Mouse (Mus musculus) heart, embryonic 12.5 days (tissue): ENCODE measurements around the gene Vamp3. TPM values are rescaled to one million over a fixed set of nuclear protein-coding genes. Genes with fewer than 3 reads are reported as not detected.

Experiments used
- ATAC-seq: fragments of 200-750 bp; cut with Nextera tagmentation; 2 replicates; pipeline ENCODE4 v1.8.0; 2017; ENCODE audit warnings: moderate TSS enrichment, moderate library complexity; ENCODE audit not compliant: insufficient number of reproducible peaks, low FRiP score
- H3K27ac ChIP-seq: fragments of 300-500 bp; sonication (generic); 2 replicates; pipeline ENCODE4 v1.5.1; 2016; ENCODE audit warnings: mild to moderate bottlenecking, moderate library complexity; ENCODE audit not compliant: poor library complexity, severe bottlenecking
- H3K27me3 ChIP-seq: fragments of 300-500 bp; sonication (generic); replicated peaks from 2 replicates; pipeline ENCODE4 v1.6.1; 2016; ENCODE audit warnings: mild to moderate bottlenecking, moderate library complexity
- H3K36me3 ChIP-seq: fragments of 300-500 bp; sonication (generic); 2 replicates; pipeline ENCODE4 v1.6.1; 2016; ENCODE audit warnings: mild to moderate bottlenecking, moderate library complexity
- H3K4me1 ChIP-seq: fragments of 300-500 bp; sonication (generic); replicated peaks from 2 replicates; pipeline ENCODE4 v1.6.1; 2016; ENCODE audit warnings: mild to moderate bottlenecking
- H3K4me2 ChIP-seq: fragments of 300-500 bp; sonication (generic); 2 replicates; pipeline ENCODE4 v1.6.1; 2016; ENCODE audit warnings: mild to moderate bottlenecking, moderate library complexity
- H3K4me3 ChIP-seq: fragments of 300-500 bp; sonication (generic); 2 replicates; pipeline ENCODE4 v1.5.1; 2016; ENCODE audit warnings: mild to moderate bottlenecking
- H3K9ac ChIP-seq: fragments of 300-500 bp; sonication (generic); 2 replicates; pipeline ENCODE4 v1.6.1; 2016; ENCODE audit warnings: mild to moderate bottlenecking, moderate library complexity
- H3K9me3 ChIP-seq: fragments of 300-500 bp; sonication (generic); replicated peaks from 2 replicates; pipeline ENCODE4 v1.6.1; 2016; ENCODE audit warnings: mild to moderate bottlenecking, moderate library complexity
- WGBS: fragments of 180-500 bp; shearing (Covaris S2); methylation state at CpG from one replicate; pipeline ENCODE4 v1.1.7; 2016; 5-methylcytosine and 5-hydroxymethylcytosine counted together
- polyA plus RNA-seq: library from polyadenylated mRNA; unstranded; fragments of >200 nt; fragmentation: Nextera tagmentation; extraction: Ambion mirVana; gene quantifications from 2 replicates; pipeline ENCODE4 v1.2.1, GENCODE M21; 2016

Gene Vamp3
- polyA plus RNA-seq, 1 experiment from 2014 or later = 100 TPM

DNA sequence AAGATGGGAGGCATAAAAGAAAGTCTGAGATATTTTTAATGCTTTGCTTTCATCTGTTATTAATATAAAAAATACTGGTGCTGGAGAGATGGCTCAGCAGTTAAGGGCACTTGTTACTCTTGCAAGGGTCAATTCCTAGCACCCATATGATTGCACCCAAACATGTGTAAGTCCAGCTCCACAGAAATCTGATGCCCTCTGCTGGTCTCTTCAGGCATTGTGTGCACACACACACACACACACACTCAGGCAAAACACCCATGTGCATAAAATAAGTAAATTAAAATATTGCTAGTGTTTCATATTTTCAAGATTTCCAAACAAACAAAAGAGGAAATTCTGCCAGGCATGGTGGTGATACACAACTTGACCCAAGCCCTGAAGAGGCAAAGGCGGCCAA lies 29.6 kb upstream of the Vamp3 start:
- Histone ChIP-seq H3K27me3 (no peaks in the 10 kb centered on the region), H3K4me3 (no peak overlapping the region), H3K9me3 (no peaks in the 10 kb centered on the region), H3K4me1 (peaks cover 68% of the 10 kb centered on the region), H3K27ac (no peak overlapping the region), H3K36me3 (peaks cover 38% of the 10 kb centered on the region), H3K9ac (no peak overlapping the region), H3K4me2 (no peak overlapping the region)
- no peak for ATAC-seq
- WGBS = 97% methylated on average over 1 of the region's 1 CpGs

GRCm38 (mm10) chr4:151083027-151083426 lies 25.3 kb upstream of the Vamp3 start:
- Histone ChIP-seq H3K4me3 (no peak overlapping the region), H3K27ac (peak overlapping the region; percentile 91), H3K36me3 (peaks cover 64% of the 10 kb centered on the region), H3K4me2 (no peak overlapping the region), H3K9me3 (no peaks in the 10 kb centered on the region), H3K27me3 (no peaks in the 10 kb centered on the region), H3K9ac (no peak overlapping the region), H3K4me1 (peaks cover 34% of the 10 kb centered on the region)
- WGBS = 37% methylated on average over 5 of the region's 5 CpGs
- no peak for ATAC-seq

DNA sequence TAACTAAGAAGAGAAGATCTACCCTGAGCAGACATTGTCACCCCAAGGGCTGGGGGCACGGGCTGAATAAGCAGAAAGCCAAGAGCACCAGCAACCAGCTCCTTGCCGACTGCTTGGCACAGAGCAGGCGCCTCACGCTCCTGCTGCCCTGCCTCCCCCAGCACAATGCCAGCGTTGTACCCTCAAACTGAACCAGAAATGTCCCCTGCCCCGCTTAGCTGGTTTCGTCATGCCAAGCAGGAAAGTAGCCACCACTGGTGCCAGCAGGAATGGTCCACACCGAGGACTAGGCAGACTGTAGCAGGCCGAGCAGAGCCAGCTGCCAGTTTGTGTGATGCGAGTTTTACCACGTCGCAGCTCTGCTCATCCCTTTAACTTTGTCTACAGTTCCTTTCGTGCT lies 24.2 kb upstream of the Vamp3 start:
- no peak overlapping the region for H3K9ac ChIP-seq
- H3K27ac ChIP-seq = peak overlapping the region; percentile 91; the same call in 1 of the 2 replicates
- no peak for ATAC-seq

DNA sequence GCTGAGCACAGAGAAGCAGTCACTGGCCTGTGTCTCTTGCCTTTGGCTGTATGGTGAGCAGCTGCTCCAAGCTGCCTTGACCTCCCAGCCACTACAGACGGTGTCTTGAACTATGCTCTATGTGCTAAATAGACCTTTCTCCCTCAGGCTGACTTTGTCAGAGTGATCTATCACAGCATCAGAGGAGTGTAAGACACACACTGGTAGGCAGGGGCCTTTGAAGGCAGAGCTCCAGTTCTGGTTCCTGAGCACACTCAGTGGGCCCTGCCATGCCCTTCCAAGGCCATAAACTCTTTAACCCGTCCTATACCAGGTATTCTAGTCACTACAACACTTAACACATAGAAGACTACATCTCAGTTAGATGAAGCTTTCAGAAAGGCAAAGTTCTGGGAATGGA lies 23.6 kb upstream of the Vamp3 start:
- WGBS = 76% methylated on average over 2 of the region's 2 CpGs
- H3K4me1 ChIP-seq = peaks cover 34% of the 10 kb centered on the region
- no peak for ATAC-seq

More for the DNA sequence above, 24.2 kb upstream of the Vamp3 start:
- Histone ChIP-seq H3K27me3 (no peaks in the 10 kb centered on the region), H3K9me3 (no peaks in the 10 kb centered on the region), H3K4me3 (no peak overlapping the region), H3K36me3 (peaks cover 65% of the 10 kb centered on the region), H3K4me1 (peaks cover 34% of the 10 kb centered on the region), H3K4me2 (no peak overlapping the region)
- WGBS = 88% methylated on average over 13 of the region's 13 CpGs

DNA sequence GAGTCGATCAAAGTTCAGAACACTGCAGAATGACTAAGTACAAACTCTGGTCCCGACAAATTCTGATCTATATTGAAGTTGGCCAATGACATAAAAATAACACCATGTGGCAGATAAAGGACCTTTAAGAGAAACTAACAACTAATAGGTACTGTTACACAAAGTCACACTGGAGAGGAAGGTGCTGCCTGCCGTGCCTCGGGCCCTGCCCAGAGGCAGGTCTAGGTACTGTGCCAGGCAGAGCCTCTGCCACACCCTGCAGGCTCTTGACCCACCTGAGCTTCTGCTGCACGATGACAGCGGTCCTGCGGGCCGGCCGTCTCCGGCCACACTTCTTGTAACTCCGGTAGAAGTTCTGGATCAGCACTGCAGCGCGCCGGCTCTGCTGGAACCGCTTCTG lies 17.1 kb upstream of the Vamp3 start:
- WGBS = 93% methylated on average over 15 of the region's 15 CpGs
- H3K4me2 ChIP-seq = no peak overlapping the region

More for the DNA sequence above, 23.6 kb upstream of the Vamp3 start:
- H3K9ac ChIP-seq = no peak overlapping the region
- H3K4me3 ChIP-seq = no peak overlapping the region
- no peak overlapping the region for H3K27ac ChIP-seq
- no peaks in the 10 kb centered on the region for H3K27me3 ChIP-seq
- no peaks in the 10 kb centered on the region for H3K9me3 ChIP-seq
- H3K36me3 ChIP-seq = peaks cover 69% of the 10 kb centered on the region
- no peak overlapping the region for H3K4me2 ChIP-seq

GRCm38 (mm10) chr4:151073108-151073744 lies 15.5 kb upstream of the Vamp3 start:
- no peak overlapping the region for H3K4me3 ChIP-seq
- no peak overlapping the region for H3K9ac ChIP-seq
- WGBS = 53% methylated on average over 13 of the region's 13 CpGs
- H3K4me2 ChIP-seq = no peak overlapping the region
- ATAC-seq = no peak
- H3K27me3 ChIP-seq = no peaks in the 10 kb centered on the region
- peaks cover 82% of the 10 kb centered on the region for H3K36me3 ChIP-seq
- no peak overlapping the region for H3K27ac ChIP-seq
- no peaks in the 10 kb centered on the region for H3K9me3 ChIP-seq
- H3K4me1 ChIP-seq = no peaks in the 10 kb centered on the region

More for the DNA sequence above, 17.1 kb upstream of the Vamp3 start:
- Histone ChIP-seq H3K27ac (no peak overlapping the region), H3K4me3 (no peak overlapping the region), H3K9me3 (no peaks in the 10 kb centered on the region), H3K27me3 (no peaks in the 10 kb centered on the region), H3K9ac (no peak overlapping the region), H3K4me1 (no peaks in the 10 kb centered on the region), H3K36me3 (peaks cover 86% of the 10 kb centered on the region)
- no peak for ATAC-seq

DNA sequence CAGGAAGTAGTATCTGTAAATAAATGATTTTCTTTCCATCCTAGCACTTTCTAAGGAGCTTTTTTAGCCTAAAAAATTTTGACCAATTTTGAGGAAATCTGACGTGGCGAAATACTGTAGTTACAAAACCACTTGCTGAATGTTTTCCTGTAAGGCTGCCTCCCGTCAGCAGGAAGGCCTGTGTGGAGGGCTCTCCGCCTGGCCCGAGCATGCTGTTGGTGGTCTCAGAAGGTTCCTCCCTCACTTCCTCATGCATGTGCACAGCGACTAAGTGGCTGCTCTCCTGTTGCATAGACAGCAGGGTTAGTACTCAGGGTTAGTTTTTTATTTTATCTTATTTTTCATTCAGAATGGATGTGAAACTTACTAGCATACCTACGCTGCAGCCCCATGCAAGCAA lies 13.2 kb upstream of the Vamp3 start:
- ATAC-seq = no peak

GRCm38 (mm10) chr4:151068751-151069150 lies 11.0 kb upstream of the Vamp3 start:
- 68% methylated on average over 4 of the region's 4 CpGs for WGBS
- H3K9ac ChIP-seq = no peak overlapping the region

More for the DNA sequence above, 13.2 kb upstream of the Vamp3 start:
- Histone ChIP-seq H3K27me3 (no peaks in the 10 kb centered on the region), H3K4me2 (no peak overlapping the region), H3K9ac (no peak overlapping the region), H3K36me3 (peaks cover 78% of the 10 kb centered on the region), H3K4me3 (no peak overlapping the region), H3K4me1 (no peaks in the 10 kb centered on the region), H3K27ac (no peak overlapping the region), H3K9me3 (no peaks in the 10 kb centered on the region)
- WGBS = 79% methylated on average over 7 of the region's 7 CpGs

GRCm38 (mm10) chr4:151059566-151059965 lies 1.8 kb upstream of the Vamp3 start:
- Histone ChIP-seq H3K9me3 (no peaks in the 10 kb centered on the region), H3K4me3 (no peak overlapping the region), H3K27me3 (no peaks in the 10 kb centered on the region), H3K4me2 (no peak overlapping the region), H3K27ac (no peak overlapping the region), H3K4me1 (peaks cover 10% of the 10 kb centered on the region), H3K36me3 (peaks cover 24% of the 10 kb centered on the region), H3K9ac (no peak overlapping the region)
- ATAC-seq = no peak
- 93% methylated on average over 4 of the region's 4 CpGs for WGBS

More at GRCm38 (mm10) chr4:151068751-151069150, 11.0 kb upstream of the Vamp3 start:
- peaks cover 61% of the 10 kb centered on the region for H3K36me3 ChIP-seq
- no peak for ATAC-seq
- H3K9me3 ChIP-seq = no peaks in the 10 kb centered on the region
- H3K4me1 ChIP-seq = no peaks in the 10 kb centered on the region
- H3K4me3 ChIP-seq = no peak overlapping the region
- H3K4me2 ChIP-seq = no peak overlapping the region
- no peak overlapping the region for H3K27ac ChIP-seq
- no peaks in the 10 kb centered on the region for H3K27me3 ChIP-seq

GRCm38 (mm10) chr4:151058634-151059033 lies 871 bp upstream of the Vamp3 start:
- peak overlapping the region; percentile 65 for H3K4me2 ChIP-seq
- H3K36me3 ChIP-seq = peaks cover 32% of the 10 kb centered on the region
- 81% methylated on average over 4 of the region's 4 CpGs for WGBS
- no peak overlapping the region for H3K9ac ChIP-seq
- no peaks in the 10 kb centered on the region for H3K27me3 ChIP-seq
- no peak for ATAC-seq
- H3K4me3 ChIP-seq = no peak overlapping the region
- peak overlapping the region; percentile 65; the same call in 1 of the 2 replicates for H3K27ac ChIP-seq
- no peaks in the 10 kb centered on the region for H3K9me3 ChIP-seq
- peaks cover 10% of the 10 kb centered on the region for H3K4me1 ChIP-seq

DNA sequence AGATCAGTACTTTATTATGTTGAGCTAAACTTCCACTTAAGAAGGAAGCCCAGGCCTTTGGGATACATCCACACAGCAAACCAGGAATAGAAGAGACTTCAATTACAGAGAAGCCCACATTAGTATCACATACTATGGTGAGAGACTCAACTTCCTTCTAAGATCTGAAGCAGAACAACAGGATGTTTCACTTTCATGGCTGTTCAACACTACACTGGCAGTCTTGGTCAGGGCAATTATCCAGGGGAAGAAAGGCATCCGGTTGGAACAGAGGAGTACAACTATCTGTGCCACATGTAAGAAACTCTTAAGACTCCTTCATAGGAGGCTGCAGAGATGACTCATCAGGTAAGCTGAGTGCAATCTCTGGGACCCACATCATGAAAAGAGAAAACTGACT lies 6.6 kb downstream of the Vamp3 start:
- Histone ChIP-seq H3K4me2 (no peak overlapping the region), H3K4me3 (no peak overlapping the region), H3K9me3 (no peaks in the 10 kb centered on the region), H3K9ac (no peak overlapping the region), H3K27me3 (no peaks in the 10 kb centered on the region), H3K4me1 (no peaks in the 10 kb centered on the region), H3K36me3 (peaks cover 69% of the 10 kb centered on the region), H3K27ac (no peak overlapping the region)
- no peak for ATAC-seq
- 88% methylated on average over 1 of the region's 1 CpGs for WGBS

DNA sequence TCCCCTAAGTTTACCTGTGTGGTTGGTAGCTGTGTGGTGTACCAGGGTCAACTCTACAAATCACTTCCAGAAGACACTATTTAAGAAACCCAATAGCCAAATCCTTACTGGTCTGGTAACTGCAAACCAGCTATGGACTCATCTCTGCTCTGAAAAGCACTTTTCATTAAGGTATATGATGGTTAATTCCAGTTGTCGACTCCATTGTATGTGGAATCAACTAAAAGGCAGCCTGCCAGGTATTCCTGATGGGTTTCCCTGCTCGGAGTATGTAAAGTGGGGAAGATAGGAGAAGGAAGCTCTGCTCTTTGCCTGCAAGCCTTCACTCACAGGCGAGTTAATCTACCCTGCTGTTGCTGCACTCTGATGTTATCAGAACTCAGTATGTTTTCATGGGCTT lies 11.2 kb downstream of the Vamp3 start:
- ATAC-seq = no peak
- peaks cover 42% of the 10 kb centered on the region for H3K36me3 ChIP-seq
- H3K27me3 ChIP-seq = no peaks in the 10 kb centered on the region
- WGBS = 81% methylated on average over 3 of the region's 3 CpGs
- H3K27ac ChIP-seq = no peak overlapping the region
- no peaks in the 10 kb centered on the region for H3K9me3 ChIP-seq
- H3K4me1 ChIP-seq = peaks cover 15% of the 10 kb centered on the region
- H3K9ac ChIP-seq = no peak overlapping the region
- no peak overlapping the region for H3K4me3 ChIP-seq
- no peak overlapping the region for H3K4me2 ChIP-seq
